Mouse (Mus musculus) limb, embryonic 14.5 days (tissue): ENCODE results near the gene Tle4. TPM values are rescaled to one million over a fixed set of nuclear protein-coding genes. Genes with fewer than 3 reads are reported as not detected.

Experiments
- ATAC-seq: fragments of 200-750 bp; cut with Nextera tagmentation; 2 replicates; pipeline ENCODE4 v1.8.0; 2017; ENCODE audit warnings: low read depth, moderate number of reproducible peaks, moderate TSS enrichment; ENCODE audit not compliant: low FRiP score
- DNase-seq: peaks from one replicate; pipeline ENCODE4 v3.0.0-alpha.2; 2015; ENCODE audit warnings: low spot score
- H3K27ac ChIP-seq: fragments of 300-500 bp; sonication (generic); replicated peaks from 2 replicates; pipeline ENCODE4 v1.5.1; 2014; ENCODE audit warnings: low read depth, mild to moderate bottlenecking, low read length, moderate library complexity, mixed read lengths
- H3K27me3 ChIP-seq: fragments of 300-500 bp; sonication (generic); 2 replicates; pipeline ENCODE4 v1.6.1; 2014; ENCODE audit warnings: low read length, mixed read lengths; ENCODE audit not compliant: control insufficient read depth, insufficient read depth
- H3K36me3 ChIP-seq: fragments of 300-500 bp; sonication (generic); 2 replicates; pipeline ENCODE4 v1.6.1; 2014; ENCODE audit warnings: mild to moderate bottlenecking, low read length, moderate library complexity, mixed read lengths; ENCODE audit not compliant: control insufficient read depth, insufficient read depth
- H3K4me1 ChIP-seq: fragments of 300-500 bp; sonication (generic); 2 replicates; pipeline ENCODE4 v1.6.1; 2014; ENCODE audit warnings: antibody characterized with exemption, low read length, mixed read lengths; ENCODE audit not compliant: control insufficient read depth, insufficient read depth
- H3K4me2 ChIP-seq: fragments of 300-500 bp; sonication (generic); replicated peaks from 2 replicates; pipeline ENCODE4 v1.6.1; 2014; ENCODE audit warnings: low read depth, mild to moderate bottlenecking, low read length, moderate library complexity; ENCODE audit not compliant: severe bottlenecking
- H3K4me3 ChIP-seq: fragments of 300-500 bp; sonication (generic); replicated peaks from 2 replicates; pipeline ENCODE4 v1.5.1; 2014; ENCODE audit warnings: low read length
- H3K9ac ChIP-seq: fragments of 300-500 bp; sonication (generic); 2 replicates; pipeline ENCODE4 v1.6.1; 2014; ENCODE audit warnings: mild to moderate bottlenecking, low read depth, low read length, moderate library complexity; ENCODE audit not compliant: severe bottlenecking
- H3K9me3 ChIP-seq: fragments of 300-500 bp; sonication (generic); 2 replicates; pipeline ENCODE4 v1.6.1; 2016; ENCODE audit warnings: low read length; ENCODE audit not compliant: control insufficient read depth
- POLR2A ChIP-seq: fragments of 200-500 bp; IDR thresholded peaks from 2 replicates; pipeline ENCODE4 v1.8.0; 2012; ENCODE audit warnings: inconsistent platforms, mild to moderate bottlenecking, moderate library complexity, borderline replicate concordance; ENCODE audit not compliant: insufficient read depth, insufficient read length; ENCODE audit errors: extremely low read depth
- WGBS: fragments of 180-500 bp; shearing (Covaris S2); extraction: QIAGEN DNeasy Blood & Tissue Kit; methylation state at CpG from one replicate; pipeline ENCODE4 v1.1.7; 2014; 5-methylcytosine and 5-hydroxymethylcytosine counted together
- polyA plus RNA-seq, 2 experiments: library from polyadenylated mRNA; depleted of rRNA in 1 of 2; stranded (reverse) in 1 of 2; unstranded in 1 of 2; fragments of >200 nt; fragmentation: Nextera tagmentation in 1 of 2; extraction: Ambion mirVana in 1 of 2; gene quantifications; 2 replicates each; pipeline versions ENCODE4 v1.2.1 to v1.2.3; 2012 to 2014

The Tle4 gene
- polyA plus RNA-seq, 2 experiments: 20.3 to 20.6 TPM

DNA sequence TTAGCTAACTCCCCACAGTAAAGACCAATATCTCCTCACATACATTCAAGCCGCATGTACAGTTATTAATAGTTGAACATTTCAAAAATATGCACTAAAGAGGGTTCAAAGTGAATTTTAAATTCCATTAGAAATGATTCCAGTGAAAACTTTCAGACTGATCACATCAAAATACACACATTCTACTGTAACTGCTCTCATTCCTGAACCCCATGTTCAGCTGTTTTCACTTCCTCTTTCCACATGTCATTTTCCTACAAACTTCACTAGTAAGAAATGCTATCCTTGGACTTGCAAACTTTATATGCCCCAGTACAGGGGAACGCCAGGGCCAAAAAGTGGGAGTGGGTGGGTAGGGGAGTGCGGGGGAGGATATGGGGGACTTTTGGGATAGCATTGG lies 12.6 kb downstream of the Tle4 start:
- H3K27me3 ChIP-seq: no peaks in the 10 kb centered on the region
- ATAC-seq (no peak), DNase-seq (no peak)
- no peak overlapping the region for H3K9ac ChIP-seq
- H3K4me3 ChIP-seq: no peak overlapping the region
- WGBS: 73% methylated on average over 3 of the region's 3 CpGs
- no peak for TF ChIP-seq POLR2A
- no peaks in the 10 kb centered on the region for H3K9me3 ChIP-seq
- no peak overlapping the region for H3K4me2 ChIP-seq
- H3K36me3 ChIP-seq: peaks cover 6% of the 10 kb centered on the region; the same call in 1 of the 2 replicates
- no peak overlapping the region for H3K27ac ChIP-seq
- H3K4me1 ChIP-seq: peaks cover 25% of the 10 kb centered on the region

DNA sequence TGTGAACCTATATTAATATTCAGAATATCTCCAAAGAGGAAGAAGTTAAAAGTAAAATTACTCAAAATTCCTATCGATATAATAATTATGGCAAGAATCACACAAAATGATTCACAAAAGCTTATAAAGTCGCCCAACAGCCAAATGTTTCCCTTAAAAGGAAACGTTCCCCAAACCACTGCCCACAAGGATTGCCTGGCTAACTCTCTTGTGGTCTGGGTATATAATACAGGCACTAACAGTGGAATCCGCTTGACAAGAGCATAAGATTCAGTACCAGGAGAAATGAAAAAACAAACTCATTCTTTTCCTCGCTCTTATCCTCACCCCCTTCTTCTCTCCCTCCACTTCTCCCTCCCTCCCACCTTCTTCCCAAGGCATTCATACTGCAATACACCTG lies 19.2 kb downstream of the Tle4 start:
- H3K4me2 ChIP-seq: no peak overlapping the region
- 87% methylated on average over 5 of the region's 5 CpGs for WGBS
- no peak overlapping the region for H3K4me3 ChIP-seq
- no peaks in the 10 kb centered on the region for H3K27me3 ChIP-seq
- DNase-seq: no peak
- no peak overlapping the region for H3K9ac ChIP-seq
- no peak overlapping the region for H3K27ac ChIP-seq
- ATAC-seq: no peak
- H3K36me3 ChIP-seq: peaks cover 6% of the 10 kb centered on the region; the same call in 1 of the 2 replicates
- no peaks in the 10 kb centered on the region for H3K4me1 ChIP-seq
- H3K9me3 ChIP-seq: no peaks in the 10 kb centered on the region
- no peak for TF ChIP-seq POLR2A

DNA sequence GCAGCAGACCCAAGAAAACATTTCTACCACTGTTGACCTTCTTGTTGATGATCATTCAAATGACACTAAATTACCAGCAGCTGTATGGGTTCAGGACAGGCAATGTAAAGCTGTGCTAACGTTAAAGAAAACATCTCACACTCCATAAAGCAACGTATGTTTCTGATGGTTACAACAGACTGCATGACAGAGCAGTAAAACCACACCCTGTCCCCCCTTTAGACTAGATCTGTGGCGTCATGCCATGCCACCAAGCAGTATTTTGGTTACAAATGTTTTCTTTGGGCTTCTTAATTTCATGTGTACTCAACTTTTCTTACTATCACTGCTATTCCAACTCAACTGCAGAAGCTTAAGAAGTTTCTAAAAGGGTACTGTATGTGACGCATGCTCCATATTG lies 19.8 kb downstream of the Tle4 start:
- Histone ChIP-seq H3K4me1 (no peaks in the 10 kb centered on the region), H3K9ac (no peak overlapping the region), H3K4me2 (no peak overlapping the region), H3K4me3 (no peak overlapping the region), H3K9me3 (no peaks in the 10 kb centered on the region), H3K27ac (no peak overlapping the region), H3K36me3 (peaks cover 6% of the 10 kb centered on the region; the same call in 1 of the 2 replicates), H3K27me3 (no peaks in the 10 kb centered on the region)
- DNase-seq (no peak), ATAC-seq (no peak)
- 45% methylated on average over 4 of the region's 4 CpGs for WGBS
- TF ChIP-seq POLR2A: no peak

DNA sequence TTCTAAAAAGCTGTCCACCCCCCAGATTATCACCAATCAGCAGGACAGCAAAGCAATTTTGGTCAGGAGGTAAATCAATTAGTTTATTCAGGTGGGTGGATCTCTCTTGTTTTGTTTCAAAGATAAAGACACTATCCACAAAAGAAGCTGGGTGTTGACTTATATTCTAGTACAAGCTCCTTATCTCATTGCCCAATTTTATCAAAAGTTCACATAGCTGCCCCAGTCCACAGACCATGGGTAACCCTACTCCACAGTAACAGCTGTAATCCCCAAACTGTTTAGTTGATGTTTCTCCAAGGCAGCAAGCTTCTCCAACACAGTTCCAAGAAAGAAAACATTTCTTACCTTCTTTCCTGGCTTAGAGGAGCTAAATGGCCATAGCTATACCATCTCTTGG lies 21.5 kb downstream of the Tle4 start:
- DNase-seq (no peak), ATAC-seq (no peak)
- H3K4me1 ChIP-seq: no peaks in the 10 kb centered on the region
- no peaks in the 10 kb centered on the region for H3K9me3 ChIP-seq
- no peaks in the 10 kb centered on the region for H3K27me3 ChIP-seq
- no peak overlapping the region for H3K27ac ChIP-seq
- no peak overlapping the region for H3K4me2 ChIP-seq
- peaks cover 6% of the 10 kb centered on the region; the same call in 1 of the 2 replicates for H3K36me3 ChIP-seq
- H3K4me3 ChIP-seq: no peak overlapping the region
- H3K9ac ChIP-seq: no peak overlapping the region
- TF ChIP-seq POLR2A: no peak

DNA sequence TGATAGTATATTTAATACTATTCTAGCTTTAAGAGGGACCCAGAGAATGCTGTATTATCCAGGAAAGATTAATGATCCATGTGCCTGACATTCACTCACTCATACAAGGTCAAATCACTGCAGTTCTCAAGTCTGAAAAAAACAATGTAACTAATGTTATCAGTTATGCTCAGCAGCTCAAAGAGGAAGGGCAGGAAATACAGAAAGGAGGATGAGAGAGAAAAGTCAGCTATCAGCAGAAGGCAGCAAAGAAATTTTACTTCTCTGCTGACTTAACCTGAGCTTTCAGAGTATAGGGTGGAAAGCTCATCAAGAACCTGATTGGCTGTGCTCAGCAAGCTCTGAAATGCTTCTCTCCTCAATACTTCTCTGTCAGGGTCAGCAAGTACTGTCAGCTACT lies 29.0 kb downstream of the Tle4 start:
- Histone ChIP-seq H3K9ac (no peak overlapping the region), H3K4me3 (no peak overlapping the region), H3K36me3 (no peaks in the 10 kb centered on the region), H3K27me3 (no peaks in the 10 kb centered on the region), H3K4me1 (no peaks in the 10 kb centered on the region), H3K9me3 (no peaks in the 10 kb centered on the region), H3K4me2 (no peak overlapping the region), H3K27ac (no peak overlapping the region)
- DNase-seq (no peak), ATAC-seq (no peak)
- TF ChIP-seq POLR2A: no peak

DNA sequence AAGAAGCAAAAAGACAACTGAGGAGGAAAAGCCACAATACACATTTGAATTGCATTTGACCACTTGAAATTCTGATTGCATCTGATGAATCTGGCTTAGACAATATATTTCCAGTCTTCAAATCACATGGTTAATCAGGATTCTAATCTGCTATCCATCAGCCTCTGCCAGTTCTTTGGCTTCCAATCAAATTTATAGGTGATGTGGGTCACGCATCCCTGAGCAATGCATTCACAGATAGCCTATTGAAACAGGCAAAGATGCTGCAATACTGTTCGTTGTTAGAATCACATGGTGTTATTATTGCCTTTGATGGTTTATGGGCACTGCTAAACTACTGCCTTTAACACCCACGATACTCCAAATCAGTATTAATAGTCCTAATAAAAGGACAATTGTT lies 30.8 kb downstream of the Tle4 start:
- Histone ChIP-seq H3K9me3 (no peaks in the 10 kb centered on the region), H3K4me1 (no peaks in the 10 kb centered on the region), H3K27ac (no peak overlapping the region), H3K36me3 (peaks cover 5% of the 10 kb centered on the region; the same call in 1 of the 2 replicates), H3K4me2 (no peak overlapping the region), H3K9ac (no peak overlapping the region), H3K4me3 (no peak overlapping the region), H3K27me3 (no peaks in the 10 kb centered on the region)
- DNase-seq: no peak
- ATAC-seq: no peak
- WGBS: 41% methylated on average over 3 of the region's 3 CpGs
- no peak for TF ChIP-seq POLR2A
